Mouse (Mus musculus) small intestine, adult 2 months (tissue): ENCODE data around the gene Padi6.
A peak's percentile ranks its signal among the peaks of the same experiment; 100 is the strongest.

Experiments
- CTCF ChIP-seq: fragments of 200-500 bp; IDR thresholded peaks from 2 replicates; pipeline ENCODE4 v1.5.1; 2012; ENCODE audit warnings: low read depth, mild to moderate bottlenecking, control low read depth, inconsistent platforms, low read length, moderate library complexity, mixed read lengths; ENCODE audit not compliant: insufficient replicate concordance, insufficient read length; ENCODE audit errors: extremely low read depth
- POLR2A ChIP-seq: fragments of 200-500 bp; IDR thresholded peaks from 2 replicates; pipeline ENCODE4 v1.6.1; 2012; ENCODE audit warnings: low read depth, mild to moderate bottlenecking, control low read depth, inconsistent platforms, low read length, moderate library complexity

- peak; percentile 56; the same call in 1 of the 2 replicates for TF ChIP-seq CTCF
- no peak for TF ChIP-seq POLR2A
These were observed 18.6 kb downstream of the Padi6 start for GRCm38 (mm10) chr4:140723801-140724200.
